In genomic region chrX:162900938-162901337, GRCm38 (mm10) we compare ENCODE assay signal across 8 mouse cellular contexts. TPM values are rescaled to one million over a fixed set of nuclear protein-coding genes. Genes with fewer than 3 reads are reported as not detected.
DNase-seq lines count a peak whose midpoint lies in the region; ATAC-seq and TF ChIP-seq lines count a peak whose summit lies in the region.

Gene Ctps2, plus strand, starts transcription at chrX:162901238.

- no peak for TF ChIP-seq RAD21 in MEL (IDR thresholded peaks at IDR 0.05; ENCODE audit: low read depth, low read length)

- TF ChIP-seq EP300 in MEL (IDR thresholded peaks at IDR 0.05; ENCODE audit: low read depth in 1 of 2, low read length in 2 of 2) = no peak

- H3K9me3 ChIP-seq in MEL (replicated peaks; ENCODE audit: insufficient read depth, low read length) = no peaks in the 10 kb centered on the region
- H3K9me3 ChIP-seq in forebrain, embryonic 14.5 days (replicated peaks; ENCODE audit: control insufficient read depth, low read length) = no peaks in the 10 kb centered on the region
- no peaks in the 10 kb centered on the region for H3K9me3 ChIP-seq in intestine, embryonic 14.5 days (ENCODE audit: control insufficient read depth, low read length)

- peaks cover 0 to 8% of the 10 kb centered on the region in 2 experiments; a peak in 3 of 4 replicates for H3K36me3 ChIP-seq in MEL (ENCODE audit: control insufficient read depth in 1 of 2, insufficient read depth in 2 of 2, low read length in 2 of 2)
- H3K36me3 ChIP-seq in forebrain, embryonic 14.5 days (ENCODE audit: control insufficient read depth, insufficient read depth, low read length) = no peaks in the 10 kb centered on the region
- no peaks in the 10 kb centered on the region for H3K36me3 ChIP-seq in intestine, embryonic 14.5 days (ENCODE audit: control insufficient read depth, insufficient read depth, low read length)

- H3K4me3 ChIP-seq in MEL (ENCODE audit: control insufficient read depth in 1 of 2, insufficient read depth in 1 of 2, low read depth in 2 of 2, low read length in 2 of 2) = peak within 1 kb of the TSS; percentile 89 to 95
- H3K4me3 ChIP-seq in forebrain, embryonic 14.5 days (ENCODE audit: low read depth, low read length) = peak within 1 kb of the TSS; percentile 47
- peak within 1 kb of the TSS; percentile 54 for H3K4me3 ChIP-seq in intestine, embryonic 14.5 days (ENCODE audit: low read depth, low read length)

- no peak for TF ChIP-seq CTCF in MEL (IDR thresholded peaks at IDR 0.05 in 2 of 3, conservative IDR thresholded peaks at IDR 0.05 in 1 of 3; ENCODE audit: control insufficient read depth in 1 of 3, insufficient read depth in 1 of 3, low read depth in 2 of 3, low read length in 3 of 3, poor library complexity in 1 of 3, severe bottlenecking in 1 of 3)

- DNase-seq in heart, adult 18-20 months = no peak
- DNase-seq in heart, adult 9 months (ENCODE audit: low spot score in 2 of 2) = no peak
- DNase-seq in MEL (ENCODE audit: low read depth, low spot score) (no peak), MN1 (ENCODE audit: low spot score) (no peak)
- DNase-seq in forebrain, embryonic 14.5 days (ENCODE audit: low spot score) = no peak
- DNase-seq in intestine, embryonic 14.5 days (ENCODE audit: low spot score) = no peak
- DNase-seq in kidney, postnatal 14 days = no peak

- peak within 1 kb of the TSS; percentile 58 for H3K9ac ChIP-seq in MEL (ENCODE audit: control insufficient read depth, low read depth, low read length, poor library complexity, severe bottlenecking)
- peak within 1 kb of the TSS; percentile 72 for H3K9ac ChIP-seq in forebrain, embryonic 14.5 days (ENCODE audit: low read length)
- peak within 1 kb of the TSS; percentile 61 for H3K9ac ChIP-seq in intestine, embryonic 14.5 days (ENCODE audit: low read length)

- WGBS in forebrain, embryonic 14.5 days = 39% methylated on average over 4 of the region's 4 CpGs
- WGBS in intestine, embryonic 14.5 days = 26% methylated on average over 4 of the region's 4 CpGs

- H3K4me2 ChIP-seq in forebrain, embryonic 14.5 days (ENCODE audit: low read length) = peak within 1 kb of the TSS; percentile 61
- H3K4me2 ChIP-seq in intestine, embryonic 14.5 days (ENCODE audit: low read length) = peak within 1 kb of the TSS; percentile 50

- peak within 1 kb of the TSS; percentile 27 for H3K27ac ChIP-seq in MEL (ENCODE audit: control insufficient read depth, low read depth, low read length)
- H3K27ac ChIP-seq in forebrain, embryonic 14.5 days (ENCODE audit: low read depth, low read length) = peak within 1 kb of the TSS; percentile 71
- H3K27ac ChIP-seq in intestine, embryonic 14.5 days (ENCODE audit: low read depth) = peak within 1 kb of the TSS; percentile 77

- no peak for TF ChIP-seq POLR2A in MEL (IDR thresholded peaks at IDR 0.05; ENCODE audit: control insufficient read depth in 1 of 2, insufficient read depth in 1 of 2, low read depth in 1 of 2, low read length in 2 of 2, poor library complexity in 1 of 2)

- peaks cover 8% of the 10 kb centered on the region in 2 experiments for H3K4me1 ChIP-seq in MEL (ENCODE audit: control insufficient read depth in 1 of 2, insufficient read depth in 2 of 2, low read length in 2 of 2)
- H3K4me1 ChIP-seq in forebrain, embryonic 14.5 days (ENCODE audit: control insufficient read depth, insufficient read depth, low read length) = no peaks in the 10 kb centered on the region
- no peaks in the 10 kb centered on the region for H3K4me1 ChIP-seq in intestine, embryonic 14.5 days (replicated peaks; ENCODE audit: control insufficient read depth, insufficient read depth, low read length)

- H3K27me3 ChIP-seq in MEL (ENCODE audit: control insufficient read depth in 1 of 2, insufficient read depth in 2 of 2, low read length in 2 of 2) = no peaks in the 10 kb centered on the region
- no peaks in the 10 kb centered on the region for H3K27me3 ChIP-seq in forebrain, embryonic 14.5 days (replicated peaks; ENCODE audit: control insufficient read depth, insufficient read depth, low read length)
- no peaks in the 10 kb centered on the region for H3K27me3 ChIP-seq in intestine, embryonic 14.5 days (replicated peaks; ENCODE audit: control insufficient read depth, insufficient read depth, low read length)

- H3K79me2 ChIP-seq in MEL (ENCODE audit: control insufficient read depth, insufficient read depth, low read length, poor library complexity) = no peaks in the 10 kb centered on the region; the same call in 1 of the 2 replicates

- no peak; the same call in 1 of the 2 replicates for ATAC-seq in forebrain, embryonic 14.5 days
- no peak for ATAC-seq in intestine, embryonic 14.5 days (replicated peaks; ENCODE audit: low FRiP score, low TSS enrichment, low read depth)
- no peak for ATAC-seq in megakaryocyte-erythroid progenitor cell, adult 5-6 weeks (replicated peaks; ENCODE audit: low FRiP score, low TSS enrichment, poor library complexity, severe bottlenecking)

TF ChIP-seq in MEL, 35 proteins besides CTCF, POLR2A, EP300 and RAD21:
- TF ChIP-seq HCFC1 (IDR thresholded peaks at IDR 0.05; ENCODE audit: low read depth, low read length) = no peak
- no peak for TF ChIP-seq MAFK (IDR thresholded peaks at IDR 0.05; ENCODE audit: borderline replicate concordance, low read depth, low read length)
- TF ChIP-seq POLR2AphosphoS2 (IDR thresholded peaks at IDR 0.05; ENCODE audit: low read length) = no peak
- no peak for TF ChIP-seq TAL1 (IDR thresholded peaks at IDR 0.05; ENCODE audit: low read length)
- TF ChIP-seq CHD1 (IDR thresholded peaks at IDR 0.05; ENCODE audit: low read depth, low read length) = no peak
- no peak for TF ChIP-seq MEF2A (IDR thresholded peaks at IDR 0.05; ENCODE audit: extremely low read depth, insufficient replicate concordance, low read depth, low read length, poor library complexity, severe bottlenecking)
- no peak for TF ChIP-seq ZC3H11A (IDR thresholded peaks at IDR 0.05; ENCODE audit: low read depth, low read length)
- TF ChIP-seq NELFE (IDR thresholded peaks at IDR 0.05; ENCODE audit: low read depth, low read length) = no peak
- no peak for TF ChIP-seq ZMIZ1 (IDR thresholded peaks at IDR 0.05; ENCODE audit: low read depth, low read length)
- TF ChIP-seq SMC3 (IDR thresholded peaks at IDR 0.05; ENCODE audit: low read depth, low read length) = no peak
- TF ChIP-seq ZNF384 (IDR thresholded peaks at IDR 0.05; ENCODE audit: low read depth, low read length) = no peak
- no peak for TF ChIP-seq E2F4 (IDR thresholded peaks at IDR 0.05; ENCODE audit: borderline replicate concordance, low read depth, low read length)
- TF ChIP-seq MYB (IDR thresholded peaks at IDR 0.05; ENCODE audit: low read depth, low read length) = no peak
- TF ChIP-seq GATA1 (IDR thresholded peaks at IDR 0.05; ENCODE audit: low read depth, low read length) = no peak
- no peak for TF ChIP-seq JUND (IDR thresholded peaks at IDR 0.05; ENCODE audit: low read depth, low read length)
- TF ChIP-seq UBTF (IDR thresholded peaks at IDR 0.05; ENCODE audit: borderline replicate concordance, insufficient read depth, low read depth, low read length) = no peak
- no peak for TF ChIP-seq ZKSCAN1 (IDR thresholded peaks at IDR 0.05; ENCODE audit: low read depth, low read length)
- TF ChIP-seq USF2 (IDR thresholded peaks at IDR 0.05; ENCODE audit: borderline replicate concordance in 1 of 2, insufficient read depth in 1 of 2, low read depth in 1 of 2, low read length in 2 of 2) = no peak

RNA-seq across cellular contexts. Expression of gene Ctps2, which starts in this region (rescaled TPM):
- 10 to 100 TPM; 13.3 to 13.4 TPM for total RNA-seq in heart, adult 18-20 months (2021)
- total RNA-seq in MEL (2012; rRNA removed) = 31.6 and 31.8 TPM in 2 replicates
- 10 to 100 TPM in 1 of 2 experiments, not detected in 1; 31.0 TPM for polyA plus RNA-seq in MEL (2012; ENCODE audit: insufficient read depth in 1 of 2, insufficient read length in 2 of 2, low read depth in 1 of 2, low replicate concordance in 2 of 2, missing spikeins in 1 of 2)
- polyA plus RNA-seq in forebrain, embryonic 14.5 days (2014; fragmentation: Nextera tagmentation; extraction: Ambion mirVana) = 104 and 110 TPM in 2 replicates
- 90.0 and 103 TPM in 2 replicates for polyA plus RNA-seq in intestine, embryonic 14.5 days (2014; fragmentation: Nextera tagmentation; extraction: Ambion mirVana)
- 34.9 and 54.4 TPM in 2 replicates for total RNA-seq in megakaryocyte-erythroid progenitor cell, adult 5-6 weeks (2014; fragmentation: Nextera tagmentation)
- total RNA-seq in megakaryocyte-erythroid progenitor cell, adult 5-6 weeks (2017) = 26.4 and 42.6 TPM in 2 replicates

Comparison
In these comparisons a context has a peak if more than half of its experiments do, and no peak if none do; other contexts are left out.
1. H3K27ac ChIP-seq: peak in every context shown above with its lines; median percentile 77 in intestine, embryonic 14.5 days; 71 in forebrain, embryonic 14.5 days; 27 in MEL.